Mouse (Mus musculus): ENCODE data around the gene Gpr87.

GRCm38 (mm10) chr3:59150624-59151023, 44.3 kb downstream of the Gpr87 start:
- TF ChIP-seq CTCF (IDR thresholded peaks at IDR 0.05; ENCODE audit: borderline replicate concordance, extremely low read depth, insufficient read depth, insufficient read length) (no peak), POLR2A (IDR thresholded peaks at IDR 0.05; ENCODE audit: borderline replicate concordance, extremely low read depth, insufficient read depth, insufficient read length, poor library complexity, severe bottlenecking) (no peak)

Measured in brain, embryonic 14.5 days (tissue).